Mouse (Mus musculus): ENCODE measurements at regions not wholly inside any gene's neighbourhood (a gene's known extent, or its start where the extent isn't known, plus 50 kb on each side); places are given as distances from the start of the nearest gene placed in this dataset.

DNA sequence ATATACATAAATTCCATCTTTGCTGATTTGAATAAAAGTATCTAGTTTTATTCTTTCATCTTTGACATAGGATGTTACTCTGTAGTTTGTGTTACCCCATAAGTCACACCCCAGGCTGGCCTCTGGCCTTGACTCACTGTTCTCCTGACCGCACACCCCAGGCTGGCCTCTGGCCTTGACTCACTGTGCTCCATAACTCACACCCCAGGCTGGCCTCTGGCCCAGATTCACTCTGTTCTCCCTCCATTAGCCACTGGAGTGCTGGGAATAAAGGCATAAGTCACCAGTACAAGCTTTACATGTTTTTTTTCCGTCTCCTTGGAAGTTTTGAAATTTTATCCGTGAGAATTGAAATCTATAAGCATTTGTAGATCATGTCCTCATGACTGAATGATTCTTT, 56.2 kb upstream of the Fmr1 start:
- TF ChIP-seq POLR2A (IDR thresholded peaks at IDR 0.05; ENCODE audit: control insufficient read depth in 1 of 2, insufficient read depth in 1 of 2, low read depth in 1 of 2, low read length in 2 of 2, poor library complexity in 1 of 2) (no peak), BHLHE40 (IDR thresholded peaks at IDR 0.05; ENCODE audit: borderline replicate concordance, low read depth, low read length) (no peak), USF1 (IDR thresholded peaks at IDR 0.05; ENCODE audit: low read depth, low read length) (no peak), CTCF (IDR thresholded peaks at IDR 0.05 in 2 of 3, conservative IDR thresholded peaks at IDR 0.05 in 1 of 3; ENCODE audit: control insufficient read depth in 1 of 3, insufficient read depth in 1 of 3, low read depth in 2 of 3, low read length in 3 of 3, poor library complexity in 1 of 3, severe bottlenecking in 1 of 3) (no peak), KAT2A (conservative IDR thresholded peaks at IDR 0.05; ENCODE audit: low read depth, low read length) (no peak), ETS1 (IDR thresholded peaks at IDR 0.05; ENCODE audit: low read depth, low read length) (no peak), NRF1 (IDR thresholded peaks at IDR 0.05; ENCODE audit: insufficient read depth, low read depth, low read length, poor library complexity, severe bottlenecking) (no peak), MAX (IDR thresholded peaks at IDR 0.05; ENCODE audit: low read length) (no peak), E2F4 (IDR thresholded peaks at IDR 0.05; ENCODE audit: borderline replicate concordance, low read depth, low read length) (no peak), CHD2 (IDR thresholded peaks at IDR 0.05; ENCODE audit: low read length) (no peak)

All from MEL (cell line).